Mouse (Mus musculus): ENCODE data around the gene Lce6a. TPM values are rescaled to one million over a fixed set of nuclear protein-coding genes. Genes with fewer than 3 reads are reported as not detected.

The Lce6a gene
- polyA plus RNA-seq, 1 experiment from 2014 or later: 98.3 TPM

DNA sequence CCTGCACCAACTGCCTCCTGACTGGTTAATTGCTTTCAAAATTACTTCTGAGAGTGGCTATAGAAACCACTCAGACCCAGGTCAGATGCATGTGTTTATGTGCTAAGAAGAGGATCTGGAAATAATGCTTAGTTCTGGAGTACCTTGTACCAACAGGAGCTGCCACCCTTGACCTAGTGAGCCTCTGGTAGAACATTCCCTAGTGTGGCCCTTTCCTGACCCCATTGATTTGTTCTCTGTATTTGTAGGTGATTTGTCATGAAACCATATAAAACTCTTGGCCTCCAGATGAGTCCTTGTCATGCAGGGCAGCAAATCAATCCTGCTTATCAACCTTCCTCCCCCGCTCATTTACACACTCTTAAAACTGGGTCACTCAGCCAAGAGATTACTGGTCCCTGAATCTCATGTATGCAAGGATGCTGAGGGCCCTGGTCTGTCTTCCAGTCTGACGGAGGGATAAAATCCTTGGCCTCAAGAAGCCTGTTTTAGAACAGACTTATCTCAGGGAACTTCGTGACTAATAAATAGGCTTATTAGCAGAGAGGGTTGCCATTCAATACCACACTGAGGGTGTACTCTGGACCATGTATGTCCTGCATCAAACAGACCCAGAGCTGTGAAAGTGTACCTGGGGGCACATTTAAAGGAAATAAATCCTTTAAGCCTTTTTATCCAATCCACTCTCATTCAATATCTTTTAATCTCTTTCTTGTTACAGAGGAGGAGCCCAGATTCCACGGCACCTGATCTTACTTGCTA, 42.6 kb downstream of the Lce6a start:
- WGBS: 42% methylated on average over 4 of the region's 4 CpGs
- H3K4me2 ChIP-seq (replicated peaks; ENCODE audit: low read depth): no peak overlapping the region
- H3K36me3 ChIP-seq (ENCODE audit: control insufficient read depth, insufficient read depth, low read length): no peaks in the 10 kb centered on the region
- H3K4me1 ChIP-seq (replicated peaks; ENCODE audit: control insufficient read depth, insufficient read depth): no peaks in the 10 kb centered on the region
- TF ChIP-seq CTCF (IDR thresholded peaks at IDR 0.05; ENCODE audit: low read depth): no peak
- TF ChIP-seq EP300 (optimal IDR thresholded peaks at IDR 0.05): no peak
- no peak overlapping the region for H3K9ac ChIP-seq (ENCODE audit: low read length)
- peak overlapping the region; percentile 71 for H3K27ac ChIP-seq (replicated peaks)
- no peak overlapping the region for H3K4me3 ChIP-seq (ENCODE audit: low read depth, low read length)
- H3K9me3 ChIP-seq (ENCODE audit: control insufficient read depth, low read length): no peaks in the 10 kb centered on the region
- DNase-seq (ENCODE audit: low spot score) (no peak), ATAC-seq (ENCODE audit: low FRiP score, low TSS enrichment) (peak; percentile 68)
- H3K27me3 ChIP-seq (ENCODE audit: control insufficient read depth, insufficient read depth, low read length): no peaks in the 10 kb centered on the region

DNA sequence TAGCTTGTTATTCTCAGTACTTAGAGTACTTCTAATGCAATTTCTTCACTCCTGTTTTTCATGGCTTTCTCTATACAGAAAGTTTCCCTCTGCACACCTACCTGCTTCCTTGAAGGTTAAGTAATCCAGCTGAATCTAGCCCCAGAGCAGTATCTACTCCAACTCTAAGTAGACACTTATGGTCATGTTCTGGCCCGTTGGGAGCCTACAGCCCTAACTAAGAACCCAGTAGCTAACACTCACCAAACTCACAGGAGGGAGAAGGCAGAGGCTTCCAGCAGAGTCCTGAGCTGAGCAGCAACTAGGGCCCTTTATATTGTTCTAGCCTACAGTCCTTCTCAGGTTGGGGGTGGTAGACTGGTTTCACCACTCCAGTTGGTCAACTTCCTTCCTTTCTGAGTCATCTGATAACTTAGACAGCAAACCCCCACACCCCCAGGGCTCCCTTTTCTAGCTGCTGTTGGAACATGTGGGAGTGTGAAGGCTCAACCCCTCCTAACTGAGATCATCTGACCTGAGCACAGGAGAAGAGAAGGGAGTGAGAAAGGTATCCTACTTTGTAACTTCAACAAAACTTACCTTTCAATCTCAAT, 47.9 kb downstream of the Lce6a start, which contains the start of gene Ivl:
Gene Ivl, minus strand, starts transcription at position 287 of the 593 bp plus-strand sequence.
- no peaks in the 10 kb centered on the region for H3K4me1 ChIP-seq (replicated peaks; ENCODE audit: control insufficient read depth, insufficient read depth)
- H3K36me3 ChIP-seq (ENCODE audit: control insufficient read depth, insufficient read depth, low read length): no peaks in the 10 kb centered on the region
- ATAC-seq (ENCODE audit: low FRiP score, low TSS enrichment) (no peak), DNase-seq (ENCODE audit: low spot score) (no peak)
- H3K4me2 ChIP-seq (replicated peaks; ENCODE audit: low read depth): no peak within 1 kb of the TSS
- peak within 1 kb of the TSS; percentile 35; the same call in 1 of the 2 replicates for H3K27ac ChIP-seq (replicated peaks)
- H3K27me3 ChIP-seq (ENCODE audit: control insufficient read depth, insufficient read depth, low read length): no peaks in the 10 kb centered on the region
- WGBS: 61% methylated on average over 1 of the region's 1 CpGs
- H3K9me3 ChIP-seq (ENCODE audit: control insufficient read depth, low read length): no peaks in the 10 kb centered on the region
- no peak for TF ChIP-seq CTCF (IDR thresholded peaks at IDR 0.05; ENCODE audit: low read depth)
- no peak for TF ChIP-seq EP300 (optimal IDR thresholded peaks at IDR 0.05)
- no peak within 1 kb of the TSS for H3K9ac ChIP-seq (ENCODE audit: low read length)
- H3K4me3 ChIP-seq (ENCODE audit: low read depth, low read length): no peak within 1 kb of the TSS

DNA sequence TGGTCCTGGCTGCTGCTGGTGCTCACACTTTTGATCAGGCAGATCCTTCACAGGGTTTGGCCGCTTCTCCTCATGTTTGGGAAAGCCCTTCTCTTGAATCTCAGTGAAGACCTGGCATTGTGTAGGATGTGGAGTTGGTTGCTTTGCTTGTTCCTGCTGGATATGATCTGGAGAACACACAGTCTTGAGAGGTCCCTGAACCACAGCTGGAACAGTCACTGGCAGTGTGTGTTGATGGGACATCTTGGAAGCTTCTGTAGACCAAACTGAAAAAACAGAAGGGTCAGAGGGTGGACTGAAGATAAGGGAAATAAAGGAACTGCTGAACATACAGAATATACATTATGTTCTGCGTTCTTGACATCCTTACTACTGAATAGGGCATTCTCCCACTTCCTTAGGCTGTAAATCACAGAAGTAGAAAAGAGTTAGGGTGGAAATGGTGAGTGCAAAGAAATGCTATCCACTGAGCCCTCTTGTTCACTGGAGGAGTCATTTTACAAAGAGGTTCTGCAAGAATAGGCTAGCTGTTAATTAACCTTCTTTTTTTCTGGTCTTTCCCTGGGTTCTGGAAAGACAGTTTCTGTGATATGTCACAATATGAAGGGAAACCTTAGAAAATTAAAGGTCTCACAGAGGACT, 48.8 kb downstream of the Lce6a start:
- WGBS: 53% methylated on average over 2 of the region's 2 CpGs
- Histone ChIP-seq H3K4me1 (replicated peaks; ENCODE audit: control insufficient read depth, insufficient read depth) (no peaks in the 10 kb centered on the region), H3K27ac (replicated peaks) (no peak overlapping the region), H3K9ac (ENCODE audit: low read length) (no peak overlapping the region), H3K4me3 (ENCODE audit: low read depth, low read length) (no peak overlapping the region), H3K36me3 (ENCODE audit: control insufficient read depth, insufficient read depth, low read length) (no peaks in the 10 kb centered on the region), H3K4me2 (replicated peaks; ENCODE audit: low read depth) (no peak overlapping the region), H3K27me3 (ENCODE audit: control insufficient read depth, insufficient read depth, low read length) (no peaks in the 10 kb centered on the region), H3K9me3 (ENCODE audit: control insufficient read depth, low read length) (no peaks in the 10 kb centered on the region)
- ATAC-seq (ENCODE audit: low FRiP score, low TSS enrichment): no peak
- no peak for TF ChIP-seq EP300 (optimal IDR thresholded peaks at IDR 0.05)
- no peak for TF ChIP-seq CTCF (IDR thresholded peaks at IDR 0.05; ENCODE audit: low read depth)
- no peak for DNase-seq (ENCODE audit: low spot score)

Other genes starting within 250 kb of the Lce6a start
- gene Sprr2h, start 236.0 kb downstream of the Lce6a start, polyA plus RNA-seq (2015; fragmentation: Nextera tagmentation; extraction: Ambion mirVana): 2.1 TPM in 2 replicates
- 24.7 and 26.7 TPM in 2 replicates for gene Sprr2i, start 213.7 kb downstream of the Lce6a start, polyA plus RNA-seq (2015; fragmentation: Nextera tagmentation; extraction: Ambion mirVana)
- 52.2 and 58.5 TPM in 2 replicates for gene Sprr2j-ps, start 203.6 kb downstream of the Lce6a start, polyA plus RNA-seq (2015; fragmentation: Nextera tagmentation; extraction: Ambion mirVana)
- 10.3 and 10.6 TPM in 2 replicates for gene Gm9774, start 192.2 kb downstream of the Lce6a start, polyA plus RNA-seq (2015; fragmentation: Nextera tagmentation; extraction: Ambion mirVana)
- 8.3 and 9.2 TPM in 2 replicates for gene Sprr2k, start 189.1 kb downstream of the Lce6a start, polyA plus RNA-seq (2015; fragmentation: Nextera tagmentation; extraction: Ambion mirVana)
- gene Sprr1b, start 182.9 kb downstream of the Lce6a start, polyA plus RNA-seq (2015; fragmentation: Nextera tagmentation; extraction: Ambion mirVana): 17.1 and 19.3 TPM in 2 replicates
- gene Sprr3, start 162.9 kb downstream of the Lce6a start, polyA plus RNA-seq (2015; fragmentation: Nextera tagmentation; extraction: Ambion mirVana): 1,930 and 1,986 TPM in 2 replicates
- gene Sprr1a, start 135.8 kb downstream of the Lce6a start, polyA plus RNA-seq (2015; fragmentation: Nextera tagmentation; extraction: Ambion mirVana): 1,567 and 1,571 TPM in 2 replicates
- gene Sprr4, start 121.2 kb downstream of the Lce6a start, polyA plus RNA-seq (2015; fragmentation: Nextera tagmentation; extraction: Ambion mirVana): 1.3 and 1.5 TPM in 2 replicates
- not detected in 2 replicates for gene 2310046K23Rik, start 87.1 kb downstream of the Lce6a start, polyA plus RNA-seq (2015; fragmentation: Nextera tagmentation; extraction: Ambion mirVana)
- gene Ivl, start 47.9 kb downstream of the Lce6a start, polyA plus RNA-seq (2015; fragmentation: Nextera tagmentation; extraction: Ambion mirVana): 16.6 and 21.1 TPM in 2 replicates
- not detected in 2 replicates for gene Smcp, start 32.7 kb downstream of the Lce6a start, polyA plus RNA-seq (2015; fragmentation: Nextera tagmentation; extraction: Ambion mirVana)
- gene 2210017I01Rik, start 14.2 kb downstream of the Lce6a start, polyA plus RNA-seq (2015; fragmentation: Nextera tagmentation; extraction: Ambion mirVana): 22.8 and 26.7 TPM in 2 replicates
- 401 and 429 TPM in 2 replicates for gene Lce1a1, start 26.6 kb upstream of the Lce6a start, polyA plus RNA-seq (2015; fragmentation: Nextera tagmentation; extraction: Ambion mirVana)
- 116 and 135 TPM in 2 replicates for gene Lce1b, start 35.3 kb upstream of the Lce6a start, polyA plus RNA-seq (2015; fragmentation: Nextera tagmentation; extraction: Ambion mirVana)
- gene Lce1a2, start 48.7 kb upstream of the Lce6a start, polyA plus RNA-seq (2015; fragmentation: Nextera tagmentation; extraction: Ambion mirVana): 632 and 696 TPM in 2 replicates
- gene Lce1c, start 57.6 kb upstream of the Lce6a start, polyA plus RNA-seq (2015; fragmentation: Nextera tagmentation; extraction: Ambion mirVana): 673 and 689 TPM in 2 replicates
- gene Lce1d, start 65.5 kb upstream of the Lce6a start, polyA plus RNA-seq (2015; fragmentation: Nextera tagmentation; extraction: Ambion mirVana): 199 and 223 TPM in 2 replicates
- gene Lce1e, start 87.4 kb upstream of the Lce6a start, polyA plus RNA-seq (2015; fragmentation: Nextera tagmentation; extraction: Ambion mirVana): 326 and 341 TPM in 2 replicates
- gene Lce1f, start 98.7 kb upstream of the Lce6a start, polyA plus RNA-seq (2015; fragmentation: Nextera tagmentation; extraction: Ambion mirVana): 468 and 478 TPM in 2 replicates
- gene Gm38119, start 117.4 kb upstream of the Lce6a start, polyA plus RNA-seq (2015; fragmentation: Nextera tagmentation; extraction: Ambion mirVana): 11.4 and 14.1 TPM in 2 replicates
- 307 and 309 TPM in 2 replicates for gene Lce1g, start 130.7 kb upstream of the Lce6a start, polyA plus RNA-seq (2015; fragmentation: Nextera tagmentation; extraction: Ambion mirVana)
- gene Lce1h, start 143.4 kb upstream of the Lce6a start, polyA plus RNA-seq (2015; fragmentation: Nextera tagmentation; extraction: Ambion mirVana): 249 and 251 TPM in 2 replicates
- 369 and 377 TPM in 2 replicates for gene Lce1i, start 157.2 kb upstream of the Lce6a start, polyA plus RNA-seq (2015; fragmentation: Nextera tagmentation; extraction: Ambion mirVana)
- 175 and 184 TPM in 2 replicates for gene Lce1j, start 168.9 kb upstream of the Lce6a start, polyA plus RNA-seq (2015; fragmentation: Nextera tagmentation; extraction: Ambion mirVana)
- 86.3 and 98.5 TPM in 2 replicates for gene Lce1k, start 186.2 kb upstream of the Lce6a start, polyA plus RNA-seq (2015; fragmentation: Nextera tagmentation; extraction: Ambion mirVana)
- gene Kprp, start 205.6 kb upstream of the Lce6a start, polyA plus RNA-seq (2015; fragmentation: Nextera tagmentation; extraction: Ambion mirVana): 108 and 133 TPM in 2 replicates
- gene Lce1l, start 229.6 kb upstream of the Lce6a start, polyA plus RNA-seq (2015; fragmentation: Nextera tagmentation; extraction: Ambion mirVana): 247 and 250 TPM in 2 replicates
- gene 2310050C09Rik, start 248.6 kb upstream of the Lce6a start, polyA plus RNA-seq (2015; fragmentation: Nextera tagmentation; extraction: Ambion mirVana): 30.7 and 33.6 TPM in 2 replicates